7 mouse cellular contexts compared by ENCODE assay signal in genomic region chr7:109707023-109707785, GRCm38 (mm10). TPM values are rescaled to one million over a fixed set of nuclear protein-coding genes. Genes with fewer than 3 reads are reported as not detected.
DNase-seq lines count a peak whose midpoint lies in the region; ATAC-seq and TF ChIP-seq lines count a peak whose summit lies in the region.

No protein-coding gene starts in this region.

- TF ChIP-seq CTCF in liver, embryonic 14.5 days (IDR thresholded peaks at IDR 0.05; ENCODE audit: low read depth): peak; percentile 70

- no peak overlapping the region for H3K9ac ChIP-seq in liver, embryonic 11.5 days (ENCODE audit: low read depth, low read length)
- no peak overlapping the region for H3K9ac ChIP-seq in heart, embryonic 12.5 days
- no peak overlapping the region for H3K9ac ChIP-seq in liver, embryonic 14.5 days (replicated peaks)

- ATAC-seq in liver, embryonic 11.5 days (replicated peaks; ENCODE audit: low FRiP score): no peak
- ATAC-seq in heart, embryonic 12.5 days (ENCODE audit: insufficient number of reproducible peaks, low FRiP score): no peak
- ATAC-seq in liver, embryonic 14.5 days (ENCODE audit: insufficient read depth): no peak

- no peak overlapping the region for H3K27ac ChIP-seq in liver, embryonic 11.5 days (ENCODE audit: low read depth, low read length)
- H3K27ac ChIP-seq in heart, embryonic 12.5 days (ENCODE audit: poor library complexity, severe bottlenecking): 0 out of 2 replicates have a peak overlapping the region, but pooled peaks have one; percentile 81
- no peak overlapping the region for H3K27ac ChIP-seq in liver, embryonic 14.5 days

- H3K4me3 ChIP-seq in liver, embryonic 11.5 days (ENCODE audit: low read depth, low read length): no peak overlapping the region
- no peak overlapping the region for H3K4me3 ChIP-seq in heart, embryonic 12.5 days
- H3K4me3 ChIP-seq in liver, embryonic 14.5 days (ENCODE audit: insufficient read depth in 1 of 2, low read depth in 2 of 2, low read length in 2 of 2): no peak overlapping the region

- peaks cover 3% of the 10 kb centered on the region for H3K4me1 ChIP-seq in liver, embryonic 11.5 days (replicated peaks; ENCODE audit: control insufficient read depth, insufficient read depth, low read length)
- peaks cover 43% of the 10 kb centered on the region for H3K4me1 ChIP-seq in heart, embryonic 12.5 days (replicated peaks)
- H3K4me1 ChIP-seq in liver, embryonic 14.5 days (replicated peaks; ENCODE audit: control insufficient read depth in 2 of 2, insufficient read depth in 2 of 2, low read length in 1 of 2): peaks cover 16 to 25% of the 10 kb centered on the region in 2 experiments

- TF ChIP-seq EP300 in liver, embryonic 14.5 days (IDR thresholded peaks at IDR 0.05; ENCODE audit: low read depth): no peak

- peak; percentile 50 for DNase-seq in liver
- no peak for DNase-seq in liver, embryonic 11.5 days (ENCODE audit: low spot score)
- DNase-seq in Muller cell, postnatal 12 days (ENCODE audit: inconsistent ontology term): peak; percentile 38
- peak; percentile 78 to 79 for DNase-seq in cerebellum, adult 18-20 months
- DNase-seq in liver, embryonic 14.5 days (ENCODE audit: low read depth in 3 of 3, low spot score in 3 of 3): peak in 2 of 3 experiments; percentile 39 to 40
- DNase-seq in spleen, adult 12 weeks (ENCODE audit: low spot score): peak; percentile 35

- WGBS in liver, embryonic 11.5 days: 41% methylated on average over 4 of the region's 4 CpGs
- WGBS in heart, embryonic 12.5 days: 39% methylated on average over 4 of the region's 4 CpGs
- 35% methylated on average over 4 of the region's 4 CpGs for WGBS in liver, embryonic 14.5 days (ENCODE audit: insufficient replicate concordance)

- H3K27me3 ChIP-seq in liver, embryonic 11.5 days (replicated peaks; ENCODE audit: control insufficient read depth, insufficient read depth, low read length): no peaks in the 10 kb centered on the region
- H3K27me3 ChIP-seq in heart, embryonic 12.5 days (replicated peaks): no peaks in the 10 kb centered on the region
- H3K27me3 ChIP-seq in liver, embryonic 14.5 days (ENCODE audit: control insufficient read depth, insufficient read depth, low read length): no peaks in the 10 kb centered on the region

- no peaks in the 10 kb centered on the region for H3K9me3 ChIP-seq in liver, embryonic 11.5 days (ENCODE audit: control insufficient read depth, low read length)
- no peaks in the 10 kb centered on the region for H3K9me3 ChIP-seq in heart, embryonic 12.5 days (replicated peaks)
- no peaks in the 10 kb centered on the region for H3K9me3 ChIP-seq in liver, embryonic 14.5 days (ENCODE audit: control insufficient read depth, low read length)

- H3K36me3 ChIP-seq in liver, embryonic 11.5 days (ENCODE audit: control insufficient read depth, insufficient read depth, low read length): peaks cover 3% of the 10 kb centered on the region; the same call in 1 of the 2 replicates
- H3K36me3 ChIP-seq in heart, embryonic 12.5 days: peaks cover 18% of the 10 kb centered on the region
- H3K36me3 ChIP-seq in liver, embryonic 14.5 days (replicated peaks; ENCODE audit: control insufficient read depth, insufficient read depth, low read depth): peaks cover 31% of the 10 kb centered on the region

- H3K4me2 ChIP-seq in liver, embryonic 11.5 days: no peak overlapping the region
- no peak overlapping the region for H3K4me2 ChIP-seq in heart, embryonic 12.5 days
- H3K4me2 ChIP-seq in liver, embryonic 14.5 days (ENCODE audit: low read depth): no peak overlapping the region

RNA-seq across cellular contexts. Expression of gene Akip1, which starts 3.7 kb away (rescaled TPM):
- 52.7 and 54.9 TPM in 2 replicates for polyA plus RNA-seq in liver, embryonic 11.5 days (2014; fragmentation: Nextera tagmentation; extraction: Ambion mirVana)
- polyA plus RNA-seq in heart, embryonic 12.5 days (2016; fragmentation: Nextera tagmentation; extraction: Ambion mirVana): 26.0 and 28.1 TPM in 2 replicates
- polyA plus RNA-seq in liver, embryonic 14.5 days (2012; rRNA removed): 11.2 and 19.5 TPM in 2 replicates
- 42.5 and 44.6 TPM in 2 replicates for polyA plus RNA-seq in liver, embryonic 14.5 days (2014; fragmentation: Nextera tagmentation; extraction: Ambion mirVana)

RNA-seq across cellular contexts. Expression of gene St5, which starts 3.8 kb away (rescaled TPM):
- 38.7 and 38.8 TPM in 2 replicates for polyA plus RNA-seq in liver, embryonic 11.5 days (2014; fragmentation: Nextera tagmentation; extraction: Ambion mirVana)
- 40.5 and 41.0 TPM in 2 replicates for polyA plus RNA-seq in heart, embryonic 12.5 days (2016; fragmentation: Nextera tagmentation; extraction: Ambion mirVana)
- polyA plus RNA-seq in liver, embryonic 14.5 days (2012; rRNA removed): 14.0 and 20.6 TPM in 2 replicates
- polyA plus RNA-seq in liver, embryonic 14.5 days (2014; fragmentation: Nextera tagmentation; extraction: Ambion mirVana): 13.8 and 18.0 TPM in 2 replicates

RNA-seq across cellular contexts. Expression of gene BC051019, which starts 16.4 kb away (rescaled TPM):
- 0.10 and 0.47 TPM in 2 replicates for polyA plus RNA-seq in liver, embryonic 11.5 days (2014; fragmentation: Nextera tagmentation; extraction: Ambion mirVana)
- not detected in 2 replicates for polyA plus RNA-seq in heart, embryonic 12.5 days (2016; fragmentation: Nextera tagmentation; extraction: Ambion mirVana)
- 0.03 and 0.07 TPM in 2 replicates for polyA plus RNA-seq in liver, embryonic 14.5 days (2012; rRNA removed)
- polyA plus RNA-seq in liver, embryonic 14.5 days (2014; fragmentation: Nextera tagmentation; extraction: Ambion mirVana): 0.11 and 0.19 TPM in 2 replicates

RNA-seq across cellular contexts. Expression of gene Ascl3, which starts 24.3 kb away (rescaled TPM):
- not detected in 2 replicates for polyA plus RNA-seq in liver, embryonic 11.5 days (2014; fragmentation: Nextera tagmentation; extraction: Ambion mirVana)
- not detected in 2 replicates for polyA plus RNA-seq in heart, embryonic 12.5 days (2016; fragmentation: Nextera tagmentation; extraction: Ambion mirVana)
- not detected in 2 replicates for polyA plus RNA-seq in liver, embryonic 14.5 days (2012; rRNA removed)
- not detected in 2 replicates for polyA plus RNA-seq in liver, embryonic 14.5 days (2014; fragmentation: Nextera tagmentation; extraction: Ambion mirVana)

RNA-seq across cellular contexts. Expression of gene Tmem9b, which starts 45.5 kb away (rescaled TPM):
- polyA plus RNA-seq in liver, embryonic 11.5 days (2014; fragmentation: Nextera tagmentation; extraction: Ambion mirVana): 51.0 and 57.2 TPM in 2 replicates
- 54.1 and 56.4 TPM in 2 replicates for polyA plus RNA-seq in heart, embryonic 12.5 days (2016; fragmentation: Nextera tagmentation; extraction: Ambion mirVana)
- polyA plus RNA-seq in liver, embryonic 14.5 days (2012; rRNA removed): 14.3 and 15.9 TPM in 2 replicates
- polyA plus RNA-seq in liver, embryonic 14.5 days (2014; fragmentation: Nextera tagmentation; extraction: Ambion mirVana): 40.8 and 41.0 TPM in 2 replicates
